Mouse (Mus musculus): ENCODE data around the gene Spata13.

DNA sequence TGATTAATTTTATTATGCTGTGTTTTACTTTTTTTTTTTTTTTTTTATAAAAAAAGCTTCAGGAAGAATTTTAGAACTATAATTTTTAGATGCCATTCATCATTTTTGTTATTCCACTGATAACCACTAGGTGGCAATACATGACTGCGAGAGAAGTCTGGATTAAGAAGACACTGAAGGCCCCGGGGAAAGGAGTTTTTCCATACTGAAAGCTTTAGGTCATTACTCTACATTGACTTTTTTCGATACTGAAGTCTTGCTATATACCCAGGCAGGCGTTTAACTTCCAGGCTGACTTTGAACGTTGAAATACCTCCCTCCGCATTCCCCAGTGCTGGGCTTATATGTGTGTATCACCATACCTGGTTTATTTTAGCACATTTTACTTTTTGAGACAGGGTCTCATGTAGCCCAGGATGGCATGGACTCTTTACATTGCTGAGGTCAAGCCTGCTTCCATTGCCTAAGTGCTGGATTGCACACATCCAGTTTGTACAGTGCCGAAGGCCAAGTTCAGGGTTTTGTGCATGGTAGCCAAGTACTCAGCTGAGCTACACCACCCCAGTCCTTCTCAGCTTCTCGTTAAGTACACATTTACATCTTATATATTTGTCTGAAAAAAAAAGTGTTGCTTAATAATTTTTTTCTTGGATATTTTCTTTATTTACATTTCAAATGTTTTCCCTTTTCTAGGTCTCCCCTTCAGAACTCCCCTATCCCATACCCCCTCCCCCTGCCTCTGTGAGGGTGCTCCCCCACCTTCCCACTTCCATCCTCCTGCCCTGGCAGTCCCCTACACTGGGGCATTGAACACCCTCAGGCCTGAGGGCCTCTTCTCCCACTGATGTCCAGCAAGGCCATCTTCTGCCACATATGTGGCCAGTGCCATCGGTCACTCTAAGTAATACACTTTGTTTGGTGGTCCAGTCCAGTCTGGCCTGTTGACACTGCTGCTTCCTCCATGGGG is 166.2 kb downstream of the Spata13 start:
- TF ChIP-seq POLR2A (IDR thresholded peaks at IDR 0.05; ENCODE audit: low read depth, low read length): no peak
- TF ChIP-seq CTCF (IDR thresholded peaks at IDR 0.05; ENCODE audit: extremely low read depth, insufficient read length, insufficient replicate concordance, low read depth, low read length): no peak
